Mouse (Mus musculus) granulocyte monocyte progenitor cell, adult 5-6 weeks (primary cell): ENCODE results near the gene Gng13. TPM values are rescaled to one million over a fixed set of nuclear protein-coding genes. Genes with fewer than 3 reads are reported as not detected.
"Not testable (repeated sequence)": the region's sequence is repeated elsewhere in the genome, so short reads cannot be mapped to it uniquely, and the experiment has no call there.

Source experiments
- ATAC-seq: replicated peaks from 2 replicates; pipeline ENCODE4 v1.8.0; 2016; ENCODE audit warnings: mild to moderate bottlenecking, moderate TSS enrichment, inconsistent platforms; ENCODE audit not compliant: poor library complexity, severe bottlenecking
- total RNA-seq, 2 experiments: library from RNA; stranded (forward) in 1 of 2; stranded (reverse) in 1 of 2; fragments of 200-712, 200-1000 nt in 1 of 2; fragments of >200 nt in 1 of 2; fragmentation: Nextera tagmentation in 1 of 2; gene quantifications; 2 replicates each; pipeline ENCODE4 v1.2.3; 2014 to 2017

The Gng13 gene
- total RNA-seq, 2 experiments from 2014 or later: not detected

DNA sequence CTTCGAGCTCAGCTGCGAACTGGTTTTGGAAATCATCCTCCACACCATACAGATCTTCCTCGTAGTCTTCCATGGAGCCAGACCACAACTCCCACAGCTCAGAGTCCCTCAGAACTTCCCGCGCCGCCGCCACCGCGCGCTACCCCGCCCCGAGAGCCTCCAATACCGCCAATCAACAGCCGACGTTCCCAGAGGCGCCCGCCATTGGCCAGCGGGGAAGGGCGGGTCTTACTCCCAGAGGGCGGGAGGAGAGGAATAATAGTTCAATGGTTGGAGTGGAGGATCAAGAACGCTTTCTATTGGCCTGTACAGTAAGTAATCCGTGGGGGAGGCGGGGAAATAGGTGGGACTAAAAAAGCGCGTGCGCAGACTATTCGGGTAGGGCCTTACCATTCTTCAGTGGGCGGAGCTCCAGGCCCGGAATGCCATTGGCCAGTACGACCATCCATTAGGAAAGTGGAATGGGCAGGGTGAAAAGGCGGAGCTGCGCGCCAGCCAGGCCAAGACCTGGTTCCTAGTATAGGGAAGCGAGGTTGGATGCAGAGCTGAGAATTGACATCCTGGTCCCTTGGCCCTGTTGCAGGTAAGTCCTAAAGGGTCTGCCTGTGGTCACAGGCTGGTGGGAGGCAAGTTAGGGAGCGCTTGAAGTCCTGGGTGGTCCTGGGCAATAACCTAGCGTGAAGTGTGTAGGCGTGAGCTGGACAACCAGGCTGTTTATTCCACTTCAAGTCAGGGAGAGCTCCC lies 10.5 kb downstream of the Gng13 start, which contains the start of the genes Chtf18 and Rpusd1:
TSS of gene Chtf18 (minus strand) at position 155 of the 744 bp plus-strand sequence.
TSS of gene Rpusd1 (plus strand) at position 406 of the 744 bp plus-strand sequence.
- ATAC-seq: peak; percentile 90

DNA sequence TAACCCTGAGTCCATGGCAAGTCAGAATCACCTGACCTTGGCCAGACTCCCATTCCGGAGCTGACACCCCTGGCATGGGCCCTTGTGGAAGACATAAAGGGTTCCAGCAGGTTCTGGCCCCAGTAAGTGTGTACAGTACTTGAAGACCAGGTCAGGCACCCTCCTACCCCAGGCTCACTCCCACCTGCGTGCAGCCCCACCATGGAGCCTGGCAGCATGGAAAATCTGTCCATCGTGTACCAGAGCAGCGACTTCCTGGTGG lies 11.0 kb downstream of the Gng13 start:
- no peak; the same call in 1 of the 2 replicates for ATAC-seq

DNA sequence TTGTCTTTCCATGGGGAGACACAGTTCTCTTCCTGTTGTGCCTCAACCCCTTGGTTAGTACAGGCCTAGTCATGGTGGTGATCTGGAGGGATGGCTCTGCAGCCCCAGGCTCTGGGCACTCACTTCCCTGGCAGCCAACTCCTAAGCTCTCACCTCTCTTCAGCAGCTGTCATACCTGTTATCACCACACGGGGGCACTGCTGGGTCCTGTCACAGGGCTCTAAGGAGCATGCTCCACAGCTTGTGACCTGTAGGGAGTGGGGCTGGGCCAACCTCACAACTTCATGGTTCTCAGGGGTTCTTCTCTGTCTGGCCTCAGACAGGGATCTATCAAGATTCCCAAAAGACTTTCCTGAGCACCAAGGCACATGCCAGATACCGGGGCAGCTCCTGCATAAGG lies 15.1 kb downstream of the Gng13 start:
- ATAC-seq: peak; percentile 47

DNA sequence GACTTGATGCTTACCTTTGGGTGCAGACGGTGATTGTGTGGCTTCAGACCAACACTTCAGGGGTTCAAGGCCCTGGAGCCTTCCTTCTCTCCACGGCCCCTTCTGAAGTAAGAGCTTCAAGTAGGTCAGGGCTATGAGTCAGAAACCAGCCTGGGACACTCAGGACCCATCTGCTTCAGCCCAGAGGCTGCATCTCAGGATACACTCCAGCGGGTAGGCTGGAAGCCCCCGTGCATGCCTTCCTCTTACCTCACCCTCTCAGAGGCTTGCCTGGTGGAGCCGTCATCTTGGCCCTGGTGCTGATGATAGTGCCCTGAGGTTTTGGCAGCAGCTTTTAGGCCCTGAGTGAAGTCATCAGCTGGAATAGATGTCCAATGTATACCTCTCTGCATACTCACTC lies 18.3 kb downstream of the Gng13 start:
- ATAC-seq: no peak

DNA sequence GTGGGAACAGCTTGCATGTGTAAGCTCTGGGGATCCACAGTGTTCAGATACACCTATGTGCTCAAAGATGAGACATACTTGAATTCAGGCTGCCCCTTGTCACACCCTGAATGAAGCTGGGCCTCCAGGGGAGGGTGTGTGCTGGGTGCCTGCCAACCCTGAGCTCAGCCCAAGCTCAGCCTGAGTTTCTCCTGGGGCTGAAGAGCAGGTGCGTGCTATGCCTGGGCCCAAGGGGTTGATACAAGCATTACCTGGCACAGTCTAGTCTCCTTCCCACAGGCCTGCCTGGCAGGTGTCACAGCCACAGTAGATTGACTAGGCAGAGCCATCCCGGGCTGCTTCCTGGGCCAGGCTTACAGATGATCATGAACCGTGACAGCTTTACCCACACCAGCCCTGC lies 18.8 kb downstream of the Gng13 start, which contains the start of gene Mslnl:
TSS of gene Mslnl (plus strand) at position 298 of the 400 bp plus-strand sequence.
- no peak for ATAC-seq

DNA sequence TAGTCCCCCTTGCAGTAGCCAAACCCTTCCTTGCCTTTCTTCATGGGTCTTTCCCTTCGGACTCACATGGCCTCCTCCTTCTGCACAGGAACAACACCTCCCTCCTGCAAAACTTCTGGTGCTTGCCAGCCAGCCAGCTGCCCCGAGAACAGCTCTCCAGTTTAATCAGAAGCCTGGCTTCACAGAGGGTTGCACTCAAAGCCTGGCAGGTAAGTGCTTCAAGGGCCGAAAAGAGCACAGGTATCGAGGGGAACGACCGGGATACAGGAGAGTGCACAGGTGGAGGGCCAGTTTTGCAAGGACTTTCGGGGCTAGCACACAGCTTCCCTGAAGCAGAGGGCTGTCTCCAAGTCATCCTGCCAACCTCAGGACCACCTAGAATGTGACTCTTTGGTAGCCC lies 21.9 kb downstream of the Gng13 start:
- no peak for ATAC-seq

DNA sequence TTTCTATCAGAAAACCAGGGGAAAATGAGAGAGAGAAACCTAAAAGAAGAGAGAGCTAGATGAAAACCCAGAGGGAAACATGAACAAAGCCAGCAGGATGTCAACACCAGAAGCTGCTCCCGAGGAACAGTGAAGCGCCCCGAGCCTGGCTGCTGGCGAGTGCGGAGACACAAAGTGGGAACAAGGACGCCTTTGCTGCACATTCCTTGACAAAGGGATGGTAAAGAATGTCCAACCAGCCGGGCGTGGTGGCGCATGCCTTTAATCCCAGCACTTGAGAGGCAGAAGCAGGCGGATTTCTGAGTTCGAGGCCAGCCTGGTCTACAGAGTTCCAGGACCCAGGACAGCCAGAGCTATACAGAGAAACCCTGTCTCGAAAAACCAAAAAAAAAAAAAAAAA lies 24.5 kb downstream of the Gng13 start:
- not testable (repeated sequence) for ATAC-seq

DNA sequence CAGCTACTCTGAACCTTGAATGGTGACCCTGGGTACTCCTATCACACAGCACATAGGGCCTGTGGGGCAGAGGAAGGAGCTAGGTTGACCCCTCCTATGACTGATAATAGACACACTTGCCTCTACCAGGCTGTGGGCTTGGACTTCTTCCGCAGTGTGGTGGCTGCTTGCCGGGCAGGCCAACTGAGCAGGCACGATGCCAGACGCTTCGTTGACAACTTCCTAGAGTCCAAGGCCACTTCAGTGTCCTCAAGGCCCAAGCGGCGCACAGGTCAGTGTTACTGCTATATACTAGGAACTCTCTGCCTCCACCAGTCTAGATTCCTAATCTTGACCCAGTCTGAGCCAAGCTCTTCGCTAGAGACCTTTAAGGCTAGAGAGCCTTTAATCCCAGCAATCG lies 26.9 kb downstream of the Gng13 start:
- ATAC-seq: no peak

DNA sequence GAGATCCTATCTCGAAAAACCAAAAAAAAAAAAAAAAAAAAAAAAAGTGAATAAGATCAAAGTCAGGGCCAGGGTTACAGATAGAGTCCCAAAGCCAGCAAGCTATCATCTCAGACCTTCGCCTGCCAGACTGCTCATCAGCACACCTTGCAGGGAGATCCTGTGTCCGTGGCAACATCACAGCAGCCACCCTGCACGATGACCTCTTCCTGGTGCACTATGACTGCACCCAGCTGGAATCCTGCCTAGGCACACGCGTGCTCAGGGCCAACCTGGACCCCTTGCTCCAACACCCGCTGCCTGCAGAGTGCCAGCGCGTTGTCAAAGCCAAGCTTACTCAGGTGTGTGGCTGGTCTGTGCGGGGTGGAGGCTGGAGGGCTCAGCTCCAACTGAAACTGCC lies 27.3 kb downstream of the Gng13 start:
- ATAC-seq: no peak

DNA sequence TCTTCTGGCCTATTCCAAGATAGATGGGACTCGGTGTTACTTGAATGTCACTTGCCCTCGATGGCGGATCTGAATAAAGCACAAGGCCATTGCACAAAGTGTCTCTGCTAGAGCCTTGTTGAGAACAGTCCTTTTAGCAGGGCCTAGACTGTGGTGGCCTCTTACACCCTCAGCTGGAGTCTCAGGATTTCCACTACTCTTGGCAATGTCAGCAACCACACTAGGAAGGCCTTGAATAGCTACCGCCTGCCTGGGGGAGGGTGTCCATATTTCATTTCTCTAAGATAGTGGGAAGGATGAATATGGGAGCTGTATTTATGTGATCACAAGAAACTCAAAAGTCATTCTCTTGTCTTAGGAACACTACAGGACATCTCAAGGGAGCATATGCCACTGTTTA lies 31.3 kb downstream of the Gng13 start:
- no peak for ATAC-seq

DNA sequence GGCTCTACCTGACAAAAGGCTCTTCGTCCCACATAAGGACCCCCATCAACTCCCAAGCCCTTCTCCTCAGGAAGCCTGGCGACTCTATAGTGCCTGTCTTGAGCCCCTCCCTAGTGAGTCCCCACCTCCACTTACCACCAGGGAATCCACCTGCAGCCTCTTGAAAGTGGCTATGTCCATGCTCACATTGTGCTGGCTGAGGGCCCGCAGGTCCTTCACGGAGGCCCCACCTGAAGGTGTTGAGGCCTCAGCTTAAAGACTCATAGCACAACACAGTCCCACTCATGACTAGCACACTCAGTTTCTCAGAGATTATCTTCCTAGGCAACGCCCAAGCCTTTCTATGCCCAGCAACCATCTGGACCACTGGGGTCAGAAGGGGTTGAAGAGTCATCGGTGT lies 32.3 kb downstream of the Gng13 start:
- no peak for ATAC-seq

DNA sequence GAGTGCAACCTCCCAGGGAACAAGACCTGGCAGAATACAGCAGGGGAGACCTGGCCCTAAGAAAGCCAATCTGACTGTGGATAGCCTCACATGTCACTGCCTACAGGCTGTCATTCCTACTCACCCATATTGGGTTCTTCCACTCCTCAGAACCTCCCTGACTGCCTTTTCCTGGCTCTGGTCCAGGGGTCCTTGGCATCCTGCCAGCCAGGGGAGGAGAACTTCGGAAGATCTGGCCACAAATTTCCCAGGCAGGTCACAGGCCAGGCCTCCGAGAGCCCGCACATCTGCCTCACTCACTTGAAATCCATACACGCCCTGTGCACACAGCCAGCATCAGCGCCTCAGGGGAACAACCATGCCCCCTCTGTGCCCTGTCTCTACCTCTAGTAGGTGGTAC lies 34.5 kb downstream of the Gng13 start:
- no peak for ATAC-seq

DNA sequence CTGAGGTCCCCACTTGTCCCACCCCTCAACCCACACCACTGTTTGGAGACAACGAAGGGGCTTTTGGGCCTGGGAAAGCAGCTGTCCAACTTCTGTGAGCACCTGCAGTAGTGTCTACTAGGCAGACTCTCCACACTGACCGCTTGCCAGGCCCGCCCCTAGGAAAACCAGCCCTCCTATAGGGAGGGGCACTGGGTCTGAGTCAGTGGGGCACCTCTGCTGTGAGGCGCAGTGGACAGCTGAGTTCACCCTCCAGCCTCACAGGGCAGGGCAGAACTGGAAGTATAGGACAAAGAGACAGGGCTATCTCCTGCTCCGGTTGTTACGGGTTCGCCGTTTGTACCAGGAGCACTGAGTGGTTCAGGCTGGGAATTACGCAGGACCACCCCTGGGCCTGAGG lies 37.3 kb downstream of the Gng13 start, which contains the start of gene Msln:
TSS of gene Msln (minus strand) at position 138 of the 400 bp plus-strand sequence.
- no peak for ATAC-seq

DNA sequence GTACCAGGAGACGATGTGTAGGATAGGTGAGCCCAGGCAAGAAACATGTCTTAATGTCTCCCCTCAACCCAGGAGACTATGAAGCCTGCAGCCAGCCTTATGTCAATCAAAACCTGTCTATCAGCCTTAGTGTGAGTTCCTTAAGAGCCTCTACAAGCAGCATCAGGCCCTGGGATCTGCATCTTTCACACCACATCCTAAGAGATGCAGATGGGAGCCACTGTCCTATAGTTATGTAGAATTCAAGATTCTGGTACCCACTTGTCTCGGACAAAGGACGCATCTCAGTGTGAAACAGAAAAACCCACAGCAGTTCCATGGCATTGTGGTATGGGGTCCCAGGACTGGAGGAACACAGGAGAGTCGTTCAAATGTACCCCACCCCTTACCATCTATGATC lies 38.1 kb downstream of the Gng13 start:
- no peak for ATAC-seq

DNA sequence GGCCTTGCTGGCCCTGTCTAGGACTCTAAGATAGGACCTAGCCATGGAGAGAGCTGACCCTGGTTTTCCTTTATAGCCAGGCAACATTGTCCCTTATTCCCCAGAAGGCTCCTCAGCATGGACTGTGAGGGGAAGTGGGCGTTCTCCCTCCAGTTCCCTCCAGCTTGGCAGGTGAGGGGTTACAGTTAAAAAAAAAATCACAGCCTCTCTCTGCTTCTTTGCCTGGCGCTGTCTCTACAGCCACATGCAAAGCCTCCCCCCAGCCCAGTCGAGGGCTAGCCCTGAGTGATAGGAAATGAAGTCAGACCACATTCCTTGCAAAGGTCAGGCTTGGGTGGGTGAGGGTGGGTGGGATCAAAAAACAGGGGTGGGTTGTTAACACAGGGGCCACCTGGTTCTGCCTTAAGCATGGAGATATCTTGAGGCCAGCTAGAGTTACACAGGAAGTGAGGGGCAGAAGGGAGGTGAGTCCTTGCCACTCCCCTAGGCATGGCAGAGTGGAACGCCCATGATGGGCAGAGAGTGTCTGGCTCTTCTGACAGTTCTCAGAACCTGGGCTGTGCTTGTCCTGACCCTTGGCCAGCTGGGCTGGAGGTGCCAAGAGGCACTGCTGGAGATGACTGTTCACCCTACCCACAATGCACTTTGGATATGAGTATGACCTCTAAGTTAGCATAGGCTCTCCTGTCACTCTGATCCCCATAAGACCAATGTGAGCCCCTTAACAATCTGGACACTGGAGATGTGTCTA lies 38.8 kb downstream of the Gng13 start:
- ATAC-seq: no peak

DNA sequence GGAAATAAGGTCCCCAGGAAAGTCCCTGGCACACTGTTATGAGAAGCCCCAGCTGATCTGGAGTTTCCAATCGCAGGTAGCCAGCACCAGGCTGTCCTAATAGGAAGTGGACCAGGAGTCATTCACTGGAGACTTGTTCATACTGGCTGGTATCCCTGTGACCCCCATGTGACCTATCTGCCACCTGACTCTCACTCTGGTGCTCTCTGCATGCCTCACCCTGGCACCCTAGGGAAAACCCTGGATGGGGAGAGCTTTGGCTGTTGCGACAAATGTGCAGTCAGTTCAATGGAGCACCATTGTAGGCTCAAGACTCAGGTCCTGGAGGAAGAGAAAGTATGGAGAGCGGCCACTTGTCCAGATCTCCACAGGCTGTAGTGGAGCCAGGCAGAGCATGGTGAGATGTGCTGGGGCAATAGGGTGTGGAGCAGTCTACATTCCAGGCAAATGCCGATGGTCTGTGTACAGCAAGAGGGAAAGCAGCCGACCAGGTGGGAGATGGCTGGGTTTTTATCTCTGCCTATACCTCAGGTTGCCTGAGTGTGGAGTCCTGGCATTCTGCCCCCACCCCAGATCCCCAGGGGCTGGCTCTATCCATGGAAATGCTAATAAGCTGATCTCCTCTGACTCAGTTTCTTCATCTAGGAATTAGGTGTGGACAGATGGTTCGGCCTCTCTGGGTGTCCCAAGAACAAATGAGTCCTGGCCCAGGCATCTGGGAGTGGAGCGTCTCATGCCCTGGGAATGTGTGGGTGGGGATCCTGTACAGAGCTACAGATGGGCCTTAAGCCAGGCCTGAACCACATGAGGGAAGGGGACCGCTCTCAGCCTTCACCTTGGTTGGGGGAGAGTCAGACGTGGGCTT lies 39.6 kb downstream of the Gng13 start:
- ATAC-seq: no peak

DNA sequence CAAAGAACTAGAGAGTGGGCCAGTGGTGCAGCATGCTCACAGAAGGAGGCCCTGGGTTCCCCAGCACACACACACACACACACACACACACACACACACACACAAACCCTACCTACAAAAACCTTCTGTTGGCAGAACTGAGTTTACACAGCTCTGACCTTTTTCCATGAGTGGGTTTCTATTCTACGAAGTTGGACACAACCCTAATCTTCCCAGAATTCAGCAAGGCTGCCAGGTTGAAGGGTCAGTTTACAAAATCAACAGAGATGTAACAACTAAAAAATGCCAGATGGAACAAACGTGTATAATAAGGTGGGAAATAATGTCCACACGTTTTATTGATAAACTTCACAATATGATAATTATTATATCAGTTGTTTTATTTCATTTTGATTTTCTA lies 40.7 kb downstream of the Gng13 start:
- no peak for ATAC-seq

DNA sequence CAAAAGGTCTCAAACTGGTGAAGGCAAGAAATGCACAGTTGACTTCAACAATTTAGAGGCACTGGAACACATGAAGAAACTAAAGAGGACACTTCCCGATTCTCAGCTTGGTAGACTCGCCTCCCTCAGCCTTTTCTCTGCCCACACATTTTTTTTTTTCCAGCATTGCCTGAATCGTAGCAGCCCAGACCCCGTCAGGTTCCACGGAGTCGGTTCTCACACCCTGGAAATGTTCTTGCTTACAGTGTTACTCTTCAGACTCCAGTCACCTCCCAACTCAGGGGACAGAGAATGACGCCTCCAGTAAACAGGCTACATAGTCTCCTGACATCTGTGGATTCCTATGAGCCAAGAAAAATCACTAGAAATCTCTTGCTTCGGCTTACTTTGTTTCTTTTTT lies 43.2 kb downstream of the Gng13 start:
- ATAC-seq: no peak

DNA sequence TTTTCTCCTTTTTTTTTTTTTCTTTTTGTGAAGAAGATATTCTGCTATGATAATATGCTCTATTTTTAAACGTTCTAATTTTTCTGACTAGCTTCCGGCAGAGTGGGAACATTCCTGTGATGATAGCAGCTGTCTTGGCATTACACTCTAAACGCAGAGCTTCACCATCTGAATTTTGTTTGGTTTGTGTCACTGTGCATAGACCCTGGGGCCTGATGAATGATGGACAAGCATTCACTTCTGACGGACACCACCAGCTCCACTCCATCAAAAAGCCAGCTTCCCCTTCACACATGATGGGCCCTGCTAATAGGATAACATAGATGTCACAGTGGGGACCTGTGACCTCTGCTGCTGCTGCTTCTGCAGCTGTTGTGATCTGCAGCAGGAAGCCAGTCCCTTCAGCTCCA lies 44.6 kb downstream of the Gng13 start:
- ATAC-seq: no peak

DNA sequence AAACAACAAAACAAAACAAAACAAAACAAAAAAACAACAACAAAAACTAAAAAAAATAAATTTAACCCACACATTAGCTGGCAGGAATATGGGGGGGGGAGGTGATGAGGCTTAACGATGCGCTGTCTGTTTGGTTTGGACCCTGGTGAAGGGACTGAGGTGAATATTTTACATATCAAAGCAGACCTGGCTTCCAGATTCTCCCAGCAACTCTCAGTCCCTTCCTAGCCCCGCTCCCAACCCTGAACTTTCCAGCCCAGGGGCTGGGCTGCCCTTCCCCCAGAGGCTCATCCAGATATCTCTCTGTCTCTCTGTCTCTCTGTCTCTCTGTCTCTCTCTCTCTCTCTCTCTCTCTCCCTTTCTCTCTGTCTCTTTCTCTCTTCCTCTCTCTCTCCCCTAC lies 45.6 kb downstream of the Gng13 start:
- no peak for ATAC-seq

DNA sequence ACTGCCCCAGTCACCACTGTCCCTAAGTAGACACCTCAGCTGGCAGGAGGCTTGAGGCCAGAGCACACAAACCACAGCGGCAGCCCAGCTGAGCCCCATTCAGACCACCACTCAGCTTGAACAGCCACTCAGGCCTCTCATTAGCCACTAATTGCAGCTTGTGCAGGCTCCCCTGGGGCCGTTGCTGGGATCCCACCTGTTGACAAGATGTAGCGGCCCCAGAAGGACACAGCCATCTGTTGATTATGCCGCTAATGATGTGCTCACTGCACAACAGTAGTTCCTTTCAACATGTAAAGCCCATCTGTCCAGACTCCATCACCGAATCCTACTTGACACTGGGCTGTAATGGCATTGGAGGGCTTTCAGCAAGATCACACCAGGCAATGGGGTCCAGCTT lies 48.9 kb downstream of the Gng13 start:
- no peak for ATAC-seq
